In the genomic region with DNA sequence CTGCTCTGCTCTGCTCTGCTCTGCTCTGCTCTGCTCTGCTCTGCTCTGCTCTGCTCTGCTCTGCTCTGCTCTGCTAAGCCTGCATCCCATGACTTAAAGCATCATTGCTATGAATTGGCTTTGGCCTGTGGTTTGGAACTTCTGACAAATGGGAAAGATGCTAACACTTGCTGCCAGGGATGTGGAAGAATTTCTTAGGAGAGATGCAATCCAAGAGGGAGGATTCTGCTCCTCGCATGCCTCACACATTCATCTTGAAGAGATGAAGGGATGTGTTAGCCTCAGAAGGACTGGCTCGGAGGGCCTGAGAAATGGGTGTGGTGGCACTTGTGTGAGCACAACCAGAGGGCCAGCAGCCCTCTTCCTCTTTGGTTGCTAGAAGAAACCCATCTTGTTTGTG, we compare ENCODE assay signal across 25 mouse cellular contexts.
"Had no signal": no experiment of that assay in that cellular context is flagged by ENCODE, and none has a peak within 500 bp of the region (broad histone marks: within the 10 kb centered on the region; RNA-seq: fewer than 3 reads in every experiment).

No protein-coding gene starts in this region.

- ATAC-seq: hindbrain, embryonic 16.5 days; inflammation-experienced regulatory T-cells, adult 6 months; intestine, embryonic 15.5 days; intestine, postnatal 0 days; liver, postnatal 0 days had no signal

- DNase-seq: gastrocnemius, postnatal 14 days; heart, adult 18-20 months; heart, postnatal 10 days; heart, postnatal 4 days; kidney, adult 18-20 months; kidney, adult 8-10 months; kidney, postnatal 10 days; kidney, postnatal 25 days; kidney, postnatal 4 days; layer of hippocampus, adult 9-11 months; layer of hippocampus, postnatal 36 days; liver, embryonic 13.5 days; liver, postnatal 0 days had no signal

- H3K4me3 ChIP-seq: heart, embryonic 10.5 days; heart, embryonic 12.5 days; hindbrain, embryonic 10.5 days; hindbrain, embryonic 12.5 days; intestine, embryonic 15.5 days; limb, embryonic 13.5 days; limb, embryonic 15.5 days; liver, embryonic 13.5 days; liver, embryonic 15.5 days had no signal

- H3K27ac ChIP-seq: heart, embryonic 10.5 days; hindbrain, embryonic 10.5 days; hindbrain, embryonic 12.5 days; hindbrain, embryonic 14.5 days; intestine, embryonic 15.5 days; limb, embryonic 13.5 days; limb, embryonic 15.5 days; liver, embryonic 13.5 days; liver, embryonic 15.5 days had no signal
